Mouse (Mus musculus) left cerebral cortex, adult 2 months (tissue): ENCODE measurements at regions not wholly inside any gene's neighbourhood (a gene's known extent, or its start where the extent isn't known, plus 50 kb on each side); places are given as distances from the start of the nearest gene placed in this dataset.
A peak's percentile ranks its signal among the peaks of the same experiment; 100 is the strongest.
"Not testable (repeated sequence)": the region's sequence is repeated elsewhere in the genome, so short reads cannot be mapped to it uniquely, and the experiment has no call there.

ENCODE experiments used
- DNase-seq, 2 experiments: peaks; one replicate each; pipeline ENCODE4 v3.0.0; 2021 to 2022; ENCODE audit warnings: low spot score in 2 of 2, mixed read lengths in 1 of 2; ENCODE audit errors: extremely low spot score in 1 of 2
- H3K27ac ChIP-seq: fragments of 200-600 bp; 2 replicates; pipeline ENCODE4 v1.8.1; 2022
- H3K4me3 ChIP-seq: fragments of 200-600 bp; 2 replicates; pipeline ENCODE4 v1.8.1; 2022
- CTCF ChIP-seq: fragments of 200-600 bp; IDR thresholded peaks from 2 replicates; pipeline ENCODE4 v1.8.1; 2022; ENCODE audit warnings: antibody characterized with exemption, mild to moderate bottlenecking, moderate library complexity
- intact Hi-C: fragments of 180-260 bp; cut with DNase I; formaldehyde crosslinking; loops from one replicate; pipeline ENCODE4 v1.15.1; 2025

GRCm38 (mm10) chr13:25629466-25629865 lies 359.2 kb upstream of the Nrsn1 start:
- TF ChIP-seq CTCF, result no peak
- intact Hi-C loops, result no loop called here

DNA sequence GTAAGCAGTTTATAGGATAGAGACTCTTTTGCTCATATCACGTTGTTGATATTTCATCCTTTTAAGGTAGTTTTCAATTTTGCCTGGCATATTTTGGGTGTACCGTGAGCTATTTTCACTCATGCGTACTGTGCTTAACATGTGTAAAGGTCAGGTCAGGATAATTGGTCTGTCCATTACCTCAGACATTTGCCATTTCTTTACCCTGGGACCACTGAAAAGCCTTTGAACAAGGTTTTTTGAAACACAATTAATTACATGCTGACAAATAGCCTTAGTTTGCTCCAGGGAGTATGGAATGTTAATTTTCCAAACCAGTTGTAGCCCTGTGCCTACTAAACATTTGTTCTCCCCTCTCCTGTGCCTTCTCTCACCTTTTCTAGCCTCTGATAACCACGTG lies 347.3 kb upstream of the Nrsn1 start:
- intact Hi-C loops, result no loop called here
- no peak for DNase-seq
- TF ChIP-seq CTCF, result no peak
- H3K4me3 ChIP-seq, result no peak overlapping the region
- no peak overlapping the region for H3K27ac ChIP-seq

More at GRCm38 (mm10) chr13:25629466-25629865, 359.2 kb upstream of the Nrsn1 start:
- H3K4me3 ChIP-seq, result no peak overlapping the region
- H3K27ac ChIP-seq, result no peak overlapping the region
- DNase-seq, result no peak

DNA sequence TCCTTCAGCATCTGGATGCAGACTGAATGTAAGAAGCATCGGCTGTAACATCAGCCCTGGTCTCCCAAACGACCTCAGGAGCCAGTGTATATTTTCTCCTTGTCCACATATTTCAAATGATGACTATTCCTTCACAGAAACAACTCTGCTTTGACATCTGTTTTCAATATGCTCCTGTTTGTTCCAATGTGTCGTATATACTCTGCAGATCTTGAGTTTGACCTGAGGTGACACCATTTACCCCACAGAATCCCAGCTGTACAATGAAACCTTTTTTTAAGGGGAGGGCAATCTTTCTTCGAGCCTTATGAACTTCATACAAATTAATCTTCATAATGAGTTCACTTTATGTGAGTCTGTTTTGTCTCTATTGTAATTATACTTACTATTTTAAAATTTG lies 341.7 kb upstream of the Nrsn1 start:
- H3K4me3 ChIP-seq, result no peak overlapping the region
- TF ChIP-seq CTCF, result no peak
- intact Hi-C loops, result no loop called here

GRCm38 (mm10) chr13:25609641-25610040 lies 339.3 kb upstream of the Nrsn1 start:
- Histone ChIP-seq H3K4me3 (no peak overlapping the region), H3K27ac (no peak overlapping the region)
- no peak for TF ChIP-seq CTCF
- no peak for DNase-seq
- intact Hi-C loops, result no loop called here

More for the DNA sequence above, 341.7 kb upstream of the Nrsn1 start:
- DNase-seq, result no peak
- no peak overlapping the region for H3K27ac ChIP-seq

GRCm38 (mm10) chr13:25609241-25609640 lies 338.9 kb upstream of the Nrsn1 start:
- intact Hi-C loops, result no loop called here
- no peak for TF ChIP-seq CTCF

DNA sequence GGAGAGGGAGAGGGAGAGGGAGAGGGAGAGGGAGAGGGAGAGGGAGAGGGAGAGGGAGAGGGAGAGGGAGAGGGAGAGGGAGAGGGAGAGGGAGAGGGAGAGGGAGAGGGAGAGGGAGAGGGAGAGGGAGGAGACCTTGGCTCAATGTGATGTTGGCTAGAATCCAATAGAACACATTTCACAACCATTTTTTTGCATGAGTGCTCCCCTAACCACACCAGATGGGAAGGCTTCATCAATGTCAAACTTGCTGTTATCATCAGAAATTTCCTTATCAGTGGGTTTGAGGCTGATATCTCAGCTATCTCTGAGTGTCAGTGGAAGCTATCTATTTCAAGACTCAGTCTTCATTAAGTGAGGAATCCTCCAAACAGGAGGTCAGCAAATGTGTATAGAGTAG lies 331.0 kb upstream of the Nrsn1 start:
- intact Hi-C loops, H3K27ac ChIP-seq, H3K4me3 ChIP-seq, DNase-seq: not testable (repeated sequence)

More at GRCm38 (mm10) chr13:25609241-25609640, 338.9 kb upstream of the Nrsn1 start:
- Histone ChIP-seq H3K27ac (no peak overlapping the region), H3K4me3 (no peak overlapping the region)
- no peak for DNase-seq

DNA sequence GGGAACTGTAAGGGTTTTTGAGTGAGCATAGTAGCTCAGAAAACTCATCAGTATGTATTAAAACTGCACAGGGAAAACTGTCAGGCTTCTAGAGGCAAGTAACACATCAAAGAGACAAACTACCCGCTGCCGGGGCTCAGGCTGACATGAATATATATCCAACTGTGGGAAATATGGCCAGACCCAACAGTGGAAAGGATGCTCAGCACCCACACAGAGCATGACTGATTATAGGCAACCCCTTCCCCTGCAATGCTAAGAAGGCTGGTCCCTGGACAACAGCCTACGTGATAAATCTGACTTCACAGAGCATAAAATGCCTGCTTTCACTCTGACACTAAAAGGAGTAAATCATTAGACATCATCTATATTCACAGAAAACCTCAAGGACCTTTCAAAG lies 324.3 kb upstream of the Nrsn1 start:
- H3K27ac ChIP-seq, result no peak overlapping the region
- H3K4me3 ChIP-seq, result no peak overlapping the region
- TF ChIP-seq CTCF, result no peak
- intact Hi-C loops, result no loop called here
- no peak for DNase-seq

DNA sequence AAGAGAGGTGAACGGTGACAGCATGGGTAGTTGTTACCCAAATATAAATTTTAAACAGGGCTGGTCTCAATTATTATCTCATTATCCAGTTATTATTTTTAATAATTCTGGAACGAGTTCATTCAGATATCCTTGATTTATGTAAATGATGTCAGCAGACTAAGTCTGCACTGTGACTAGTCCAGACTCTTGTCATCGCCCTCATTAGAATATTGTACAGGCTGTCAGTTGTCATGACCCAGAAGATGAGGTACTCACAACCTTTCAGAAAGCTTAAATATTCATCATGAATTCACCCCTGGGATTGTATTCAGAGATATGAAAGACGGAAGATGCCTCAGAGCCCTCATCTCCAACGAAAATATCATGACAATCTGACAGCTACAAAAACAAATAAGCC lies 300.3 kb upstream of the Nrsn1 start:
- DNase-seq, result no peak
- no peak for TF ChIP-seq CTCF
- Histone ChIP-seq H3K4me3 (no peak overlapping the region), H3K27ac (no peak overlapping the region)
- intact Hi-C loops, result no loop called here

DNA sequence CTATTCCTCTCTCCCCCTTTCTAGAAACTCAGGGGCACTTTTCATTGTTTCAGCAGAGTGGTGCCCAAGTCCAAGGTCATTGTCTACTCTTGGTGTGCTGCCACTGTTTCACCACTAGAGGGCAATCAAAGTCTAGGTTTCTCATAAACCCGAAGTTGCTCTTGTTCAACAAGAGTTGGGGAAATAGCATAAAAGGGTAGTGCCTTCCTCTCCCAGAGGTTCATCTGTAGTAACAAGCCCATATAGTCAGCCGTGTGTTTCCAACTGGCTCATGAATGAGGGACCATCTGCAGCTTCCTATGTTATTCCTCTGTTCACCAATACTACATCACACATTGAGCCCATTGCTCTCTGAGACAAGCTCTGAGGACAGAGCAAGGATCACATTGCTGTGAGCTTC lies 292.4 kb upstream of the Nrsn1 start:
- Histone ChIP-seq H3K27ac (no peak overlapping the region), H3K4me3 (no peak overlapping the region)
- intact Hi-C loops, result loop anchor here (5.0 to 10.0 kb wide), 2 partner anchors 342 to 370 kb away; no protein-coding TSS in a partner anchor
- TF ChIP-seq CTCF, result peak; percentile 90
- peak; percentile 33 to 48 for DNase-seq

DNA sequence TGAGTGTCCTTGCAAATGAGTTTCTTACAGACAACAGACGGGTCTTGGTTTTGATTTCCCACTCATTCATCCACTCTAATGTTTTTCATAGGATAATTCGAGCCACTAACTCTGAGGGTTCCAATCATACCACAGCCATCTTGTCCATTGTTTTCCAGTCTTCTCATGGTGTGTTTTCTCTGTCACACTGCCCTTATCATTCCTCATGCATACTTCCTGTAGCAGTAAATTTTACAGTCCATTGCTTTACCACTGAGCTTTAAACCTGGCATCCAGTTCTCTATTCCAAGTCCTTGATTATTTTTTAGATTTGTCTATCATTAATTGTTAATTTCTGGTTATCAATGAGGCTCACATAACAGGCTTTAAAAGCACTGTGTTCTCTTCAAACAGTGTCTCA lies 290.0 kb upstream of the Nrsn1 start:
- H3K27ac ChIP-seq, result no peak overlapping the region
- H3K4me3 ChIP-seq, result no peak overlapping the region
- intact Hi-C loops, result loop anchor here (5.0 to 10.0 kb wide), 2 partner anchors 344 to 372 kb away; no protein-coding TSS in a partner anchor
- no peak for TF ChIP-seq CTCF
- DNase-seq, result no peak

GRCm38 (mm10) chr13:25554962-25555361 lies 284.7 kb upstream of the Nrsn1 start:
- intact Hi-C loops, result loop anchor here (5.0 kb wide), 1 partner anchor 368 kb away; no protein-coding TSS in a partner anchor
- no peak for TF ChIP-seq CTCF
- H3K4me3 ChIP-seq, result no peak overlapping the region
- DNase-seq, result no peak
- H3K27ac ChIP-seq, result no peak overlapping the region

DNA sequence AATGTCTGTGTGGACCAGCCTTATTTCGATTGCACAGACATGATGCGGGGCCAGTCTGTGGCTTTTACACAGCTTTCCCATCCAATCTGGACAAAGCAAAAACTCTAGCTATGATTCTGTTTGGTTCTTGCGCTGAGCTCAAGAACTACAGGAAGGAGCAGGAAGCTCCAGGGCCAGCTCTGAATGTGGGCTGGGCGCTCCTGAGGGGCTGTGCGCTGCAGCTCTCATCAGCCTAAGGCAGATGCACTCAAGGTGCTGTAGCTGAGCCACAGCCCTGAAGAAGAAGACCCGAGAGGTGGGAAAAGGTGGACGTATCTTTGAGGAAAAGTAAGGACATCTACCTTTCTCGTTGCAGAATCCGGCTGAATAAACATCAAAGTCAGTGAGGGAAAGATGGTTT lies 278.2 kb upstream of the Nrsn1 start:
- intact Hi-C loops, result no loop called here
- H3K27ac ChIP-seq, result no peak overlapping the region
- TF ChIP-seq CTCF, result no peak

More for the DNA sequence above, 278.2 kb upstream of the Nrsn1 start:
- DNase-seq, result no peak
- H3K4me3 ChIP-seq, result no peak overlapping the region
